Mouse (Mus musculus) hindbrain, postnatal 0 days (tissue): ENCODE results near the gene Ldlr. TPM values are rescaled to one million over a fixed set of nuclear protein-coding genes. Genes with fewer than 3 reads are reported as not detected.
A peak's percentile ranks its signal among the peaks of the same experiment; 100 is the strongest.

Source experiments
- ATAC-seq: fragments of 200-750 bp; cut with Nextera tagmentation; 2 replicates; pipeline ENCODE4 v1.8.0; 2017; ENCODE audit warnings: mild to moderate bottlenecking, moderate TSS enrichment, moderate library complexity
- DNase-seq: peaks from one replicate; pipeline ENCODE4 v3.0.0-alpha.2; 2015; ENCODE audit warnings: low spot score
- H3K27ac ChIP-seq: fragments of 300-500 bp; sonication (generic); 2 replicates; pipeline ENCODE4 v1.5.1; 2014; ENCODE audit warnings: mild to moderate bottlenecking
- H3K27me3 ChIP-seq: fragments of 300-500 bp; sonication (generic); 2 replicates; pipeline ENCODE4 v1.6.1; 2014; ENCODE audit warnings: low read length, mixed read lengths; ENCODE audit not compliant: insufficient read depth
- H3K36me3 ChIP-seq: fragments of 300-500 bp; sonication (generic); 2 replicates; pipeline ENCODE4 v1.6.1; 2014; ENCODE audit warnings: low read length, mixed read lengths; ENCODE audit not compliant: insufficient read depth
- H3K4me1 ChIP-seq: fragments of 300-500 bp; sonication (generic); 2 replicates; pipeline ENCODE4 v1.6.1; 2014; ENCODE audit warnings: antibody characterized with exemption, low read length, mixed read lengths; ENCODE audit not compliant: insufficient read depth
- H3K4me2 ChIP-seq: fragments of 300-500 bp; sonication (generic); 2 replicates; pipeline ENCODE4 v1.6.1; 2014; ENCODE audit warnings: low read depth, mild to moderate bottlenecking, low read length, moderate library complexity, mixed read lengths
- H3K4me3 ChIP-seq: fragments of 300-500 bp; sonication (generic); 2 replicates; pipeline ENCODE4 v1.5.1; 2014; ENCODE audit warnings: low read length
- H3K9ac ChIP-seq: fragments of 300-500 bp; sonication (generic); replicated peaks from 2 replicates; pipeline ENCODE4 v1.6.1; 2014; ENCODE audit warnings: mild to moderate bottlenecking, low read length, moderate library complexity, mixed read lengths
- H3K9me3 ChIP-seq: fragments of 300-500 bp; sonication (generic); 2 replicates; pipeline ENCODE4 v1.6.1; 2016; ENCODE audit warnings: low read length, mixed read lengths
- CTCF ChIP-seq: IDR thresholded peaks from 2 replicates; pipeline ENCODE4 v1.5.1; 2016; ENCODE audit warnings: antibody characterized with exemption, control low read depth, low read depth
- WGBS: fragments of 180-500 bp; shearing (Covaris S2); extraction: QIAGEN DNeasy Blood & Tissue Kit; methylation state at CpG from one replicate; pipeline ENCODE4 v1.1.7; 2014; 5-methylcytosine and 5-hydroxymethylcytosine counted together
- polyA plus RNA-seq: library from polyadenylated mRNA; unstranded; fragments of >200 nt; fragmentation: Nextera tagmentation; extraction: Ambion mirVana; gene quantifications from 2 replicates; pipeline ENCODE4 v1.2.1, GENCODE M21; 2015
- total RNA-seq: library from RNA; depleted of rRNA; stranded (reverse); fragments of >200 nt; gene quantifications from 2 replicates; pipeline ENCODE4 v1.2.3, GENCODE M21; 2014

The Ldlr gene
- total and polyA plus RNA-seq, 2 experiments from 2014 or later = 10.7 to 28.4 TPM

DNA sequence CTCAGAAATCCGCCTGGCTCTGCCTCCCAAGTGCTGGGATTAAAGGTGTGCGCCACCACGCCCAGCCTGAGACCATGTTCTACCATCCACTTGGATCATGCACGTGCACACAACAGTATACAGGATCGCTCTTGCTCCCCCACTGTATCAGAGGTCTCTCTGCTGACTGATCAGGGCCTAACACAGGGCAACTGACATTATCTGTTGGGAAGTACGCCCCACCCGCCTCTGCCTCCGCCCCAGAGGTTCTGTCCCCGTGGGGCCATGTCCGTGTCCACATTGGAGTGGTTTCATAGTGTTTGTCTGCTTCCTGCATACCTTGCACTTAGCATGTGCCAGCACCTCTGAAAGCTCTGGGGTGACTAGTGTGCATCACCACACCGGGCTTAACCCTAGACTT lies 18.2 kb downstream of the Ldlr start:
- Histone ChIP-seq H3K9me3 (no peaks in the 10 kb centered on the region), H3K4me1 (no peaks in the 10 kb centered on the region), H3K27ac (no peak overlapping the region), H3K9ac (no peak overlapping the region), H3K36me3 (peaks cover 78% of the 10 kb centered on the region), H3K4me2 (no peak overlapping the region), H3K4me3 (no peak overlapping the region), H3K27me3 (no peaks in the 10 kb centered on the region)
- no peak for TF ChIP-seq CTCF
- DNase-seq = no peak
- 97% methylated on average over 11 of the region's 11 CpGs for WGBS
- ATAC-seq = no peak

DNA sequence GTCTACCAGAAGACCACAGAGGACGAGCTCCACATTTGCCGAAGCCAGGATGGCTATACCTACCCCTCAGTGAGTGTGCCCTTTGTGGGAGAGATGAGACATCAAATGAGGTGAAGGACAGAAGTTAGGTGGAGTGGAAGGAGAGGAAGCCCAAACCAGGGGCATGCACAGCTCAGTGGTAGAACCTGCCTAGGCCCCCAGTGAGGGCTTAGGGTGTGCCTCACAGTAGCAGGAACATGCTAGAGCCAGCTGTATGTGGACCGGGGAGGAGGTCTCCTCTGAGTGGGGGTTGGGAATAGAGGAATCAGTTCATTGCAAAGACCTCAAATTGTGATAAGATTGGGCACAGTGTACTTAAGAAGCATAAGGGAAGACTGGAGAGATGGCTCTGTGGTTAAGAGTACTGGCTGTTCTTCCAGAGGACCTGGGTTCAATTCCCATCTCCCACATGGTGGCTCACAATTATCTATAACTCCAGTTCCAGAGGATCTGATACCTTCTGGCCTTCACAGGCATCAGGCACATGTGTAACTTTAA lies 24.0 kb downstream of the Ldlr start:
- Histone ChIP-seq H3K27me3 (no peaks in the 10 kb centered on the region), H3K9ac (no peak overlapping the region), H3K27ac (peak overlapping the region; percentile 73), H3K36me3 (peaks cover 49% of the 10 kb centered on the region), H3K4me3 (no peak overlapping the region), H3K4me2 (no peak overlapping the region), H3K9me3 (no peaks in the 10 kb centered on the region), H3K4me1 (no peaks in the 10 kb centered on the region)
- ATAC-seq (no peak), DNase-seq (no peak)
- no peak for TF ChIP-seq CTCF
- 86% methylated on average over 3 of the region's 3 CpGs for WGBS

DNA sequence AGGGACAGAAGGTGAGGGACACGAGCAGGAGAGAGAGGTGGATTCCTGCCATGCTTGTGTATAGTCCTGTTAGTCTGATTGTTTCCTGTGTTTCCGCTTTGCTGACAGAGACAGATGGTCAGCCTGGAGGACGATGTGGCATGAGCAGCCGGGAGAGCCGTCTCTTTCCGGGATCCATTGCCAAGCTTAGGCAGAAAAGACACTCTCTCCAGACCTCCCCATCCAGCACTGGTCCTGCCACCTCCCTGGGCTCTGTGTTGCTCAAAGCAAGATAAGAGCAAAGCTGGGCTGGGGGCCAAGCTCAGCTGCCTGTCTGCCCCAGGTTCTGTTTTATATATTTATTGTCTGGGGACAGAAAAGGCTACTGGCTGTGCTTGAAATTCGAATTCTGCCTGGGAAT lies 24.8 kb downstream of the Ldlr start:
- TF ChIP-seq CTCF = no peak
- Histone ChIP-seq H3K4me1 (no peaks in the 10 kb centered on the region), H3K36me3 (peaks cover 43% of the 10 kb centered on the region), H3K27ac (peak overlapping the region; percentile 73), H3K4me3 (no peak overlapping the region), H3K9ac (0 out of 2 replicates have a peak overlapping the region, but pooled peaks have one; percentile 21), H3K4me2 (no peak overlapping the region), H3K27me3 (no peaks in the 10 kb centered on the region), H3K9me3 (no peaks in the 10 kb centered on the region)
- DNase-seq (peak; percentile 75), ATAC-seq (peak; percentile 70)
- 36% methylated on average over 7 of the region's 7 CpGs for WGBS

DNA sequence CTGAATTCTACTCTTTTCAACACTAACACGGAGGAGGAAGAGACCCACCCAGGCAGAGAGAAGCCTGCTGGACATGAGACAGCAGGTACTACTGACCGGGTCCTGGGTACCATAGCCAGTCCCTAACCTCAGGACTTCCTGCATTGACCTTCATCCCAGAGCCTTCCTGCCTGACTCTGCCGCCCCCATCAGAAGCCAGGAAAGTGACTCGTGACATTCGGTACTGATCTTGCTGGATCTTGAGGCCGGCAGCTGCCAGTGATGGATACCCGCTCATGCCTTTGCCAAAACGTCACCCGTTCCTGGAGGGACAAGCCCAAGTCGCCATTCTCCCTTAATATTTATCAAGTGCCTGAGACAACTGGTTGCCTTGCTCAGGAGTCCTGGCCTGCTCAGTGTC lies 25.2 kb downstream of the Ldlr start:
- H3K4me2 ChIP-seq = no peak overlapping the region
- peaks cover 43% of the 10 kb centered on the region for H3K36me3 ChIP-seq
- no peak for TF ChIP-seq CTCF
- ATAC-seq (no peak), DNase-seq (no peak)
- peak overlapping the region; percentile 73 for H3K27ac ChIP-seq
- no peak overlapping the region for H3K4me3 ChIP-seq
- no peaks in the 10 kb centered on the region for H3K4me1 ChIP-seq
- WGBS = 72% methylated on average over 10 of the region's 10 CpGs
- H3K9me3 ChIP-seq = no peaks in the 10 kb centered on the region
- H3K9ac ChIP-seq = 0 out of 2 replicates have a peak overlapping the region, but pooled peaks have one; percentile 21
- no peaks in the 10 kb centered on the region for H3K27me3 ChIP-seq

DNA sequence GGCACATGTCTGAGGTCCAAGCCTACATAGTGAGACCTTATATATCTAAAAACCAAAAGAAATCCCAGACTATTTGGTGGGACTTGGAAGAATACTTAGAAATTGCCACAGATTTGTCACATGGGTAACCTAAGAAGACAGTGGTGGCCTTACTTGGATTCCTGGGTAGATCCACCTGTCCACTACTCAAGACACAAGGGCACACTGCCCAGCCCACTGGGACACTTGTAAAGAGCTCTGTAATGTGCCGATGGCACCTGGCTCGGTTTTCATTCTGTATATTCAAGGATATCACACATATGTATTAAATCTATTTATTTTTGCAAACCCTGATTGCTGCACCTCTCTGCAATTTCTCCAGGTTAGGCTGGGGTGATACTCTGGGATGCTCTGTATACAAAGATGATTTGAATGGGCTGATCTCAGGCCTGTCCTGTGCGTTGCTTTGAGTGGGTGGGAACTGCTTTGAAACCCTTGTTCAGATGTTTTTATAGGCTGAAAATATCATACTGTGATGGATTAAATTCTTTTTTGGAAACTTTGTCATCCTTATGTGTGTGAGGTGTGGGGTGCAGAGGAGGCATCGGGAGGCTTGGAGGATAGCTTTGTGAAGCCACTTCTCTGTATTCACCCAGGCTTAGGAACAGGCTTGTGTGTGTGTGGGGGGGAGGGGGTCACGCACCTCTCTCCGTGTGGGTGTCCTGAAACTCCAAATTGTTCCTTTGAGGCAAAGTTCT lies 26.3 kb downstream of the Ldlr start:
- no peak for ATAC-seq
- no peak for DNase-seq

DNA sequence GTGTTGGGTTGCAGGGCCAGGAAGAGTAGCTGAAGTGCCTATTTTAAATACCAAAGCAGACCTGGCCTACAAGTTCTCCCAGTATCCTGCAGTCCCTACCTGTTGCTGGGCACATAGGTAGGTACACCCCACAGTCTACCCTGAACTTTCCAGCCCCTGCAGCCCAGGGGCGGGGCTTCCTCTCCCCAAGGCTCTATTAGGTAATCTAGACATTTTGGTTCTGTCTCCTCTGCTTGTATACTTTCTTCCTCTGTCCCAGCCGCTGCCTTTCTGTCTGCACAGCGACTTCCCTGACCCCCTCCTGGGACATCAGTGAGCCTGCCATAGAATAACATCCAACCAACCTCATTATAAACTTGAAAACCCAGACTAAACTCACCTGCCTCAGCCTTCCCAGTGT lies 27.1 kb downstream of the Ldlr start:
- Histone ChIP-seq H3K9me3 (no peaks in the 10 kb centered on the region), H3K27me3 (no peaks in the 10 kb centered on the region), H3K9ac (no peak overlapping the region), H3K4me3 (no peak overlapping the region), H3K4me2 (no peak overlapping the region), H3K4me1 (no peaks in the 10 kb centered on the region), H3K36me3 (peaks cover 32% of the 10 kb centered on the region), H3K27ac (no peak overlapping the region)
- no peak for ATAC-seq
- WGBS = 76% methylated on average over 3 of the region's 3 CpGs
- no peak for DNase-seq
- no peak for TF ChIP-seq CTCF

More for the DNA sequence above, 26.3 kb downstream of the Ldlr start:
- no peak for TF ChIP-seq CTCF
- WGBS = 84% methylated on average over 6 of the region's 6 CpGs
- Histone ChIP-seq H3K4me2 (no peak overlapping the region), H3K9me3 (no peaks in the 10 kb centered on the region), H3K4me1 (no peaks in the 10 kb centered on the region), H3K36me3 (peaks cover 37% of the 10 kb centered on the region), H3K4me3 (no peak overlapping the region), H3K27me3 (no peaks in the 10 kb centered on the region), H3K27ac (0 out of 2 replicates have a peak overlapping the region, but pooled peaks have one; percentile 73), H3K9ac (no peak overlapping the region)

DNA sequence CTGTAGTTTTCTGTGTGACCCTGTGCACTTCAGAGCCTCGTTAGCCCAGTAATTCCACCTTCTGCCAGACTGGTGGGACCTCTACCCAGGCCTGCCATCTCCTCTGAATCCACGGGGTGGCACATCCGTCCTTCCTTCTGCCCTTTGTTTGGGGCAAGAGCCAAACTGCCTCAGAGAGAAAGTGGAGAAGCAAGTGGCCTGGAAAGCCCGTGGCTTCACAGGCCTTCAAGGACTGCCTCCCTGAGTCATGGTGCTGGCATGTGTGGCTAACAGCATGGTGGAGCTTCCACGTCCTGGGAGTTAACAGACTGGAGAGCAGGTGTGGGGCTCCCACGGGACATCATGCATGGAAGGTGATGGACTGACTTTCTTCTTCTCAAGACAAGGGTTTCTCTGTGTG lies 28.1 kb downstream of the Ldlr start:
- ATAC-seq = no peak
- Histone ChIP-seq H3K9me3 (no peaks in the 10 kb centered on the region), H3K9ac (no peak overlapping the region), H3K4me3 (no peak overlapping the region), H3K4me2 (no peak overlapping the region), H3K4me1 (no peaks in the 10 kb centered on the region), H3K27me3 (no peaks in the 10 kb centered on the region), H3K36me3 (peaks cover 22% of the 10 kb centered on the region), H3K27ac (no peak overlapping the region)
- WGBS = 55% methylated on average over 6 of the region's 6 CpGs
- peak; percentile 41 for DNase-seq
- peak; percentile 52 for TF ChIP-seq CTCF
